Mouse (Mus musculus) neural tube, embryonic 12.5 days (tissue): ENCODE results near the gene Ppp1r14d. TPM values are rescaled to one million over a fixed set of nuclear protein-coding genes. Genes with fewer than 3 reads are reported as not detected.

Source experiments
- polyA plus RNA-seq: library from polyadenylated mRNA; unstranded; fragments of >200 nt; fragmentation: Nextera tagmentation; extraction: Ambion mirVana; gene quantifications from 2 replicates; pipeline ENCODE4 v1.2.1, GENCODE M21; 2016

Gene Ppp1r14d
- polyA plus RNA-seq, 1 experiment from 2014 or later = not detected

Other genes with a start within 250 kb of the Ppp1r14d start
- 28.0 and 28.8 TPM in 2 replicates for gene Ccdc32, start 200.5 kb downstream of the Ppp1r14d start, polyA plus RNA-seq
- 6.6 TPM in 2 replicates for gene Rpusd2, start 195.1 kb downstream of the Ppp1r14d start, polyA plus RNA-seq
- 37.6 and 38.1 TPM in 2 replicates for gene Knl1, start 182.8 kb downstream of the Ppp1r14d start, polyA plus RNA-seq
- gene Rad51, start 117.1 kb downstream of the Ppp1r14d start, polyA plus RNA-seq = 31.9 and 34.0 TPM in 2 replicates
- 43.1 TPM in 2 replicates for gene Rmdn3, start 72.9 kb downstream of the Ppp1r14d start, polyA plus RNA-seq
- 3.5 TPM in 2 replicates for gene Gchfr, start 62.1 kb downstream of the Ppp1r14d start, polyA plus RNA-seq
- gene Gm14137, start 55.4 kb downstream of the Ppp1r14d start, polyA plus RNA-seq = 0.86 and 0.91 TPM in 2 replicates
- 46.5 and 49.3 TPM in 2 replicates for gene Zfyve19, start 21.3 kb downstream of the Ppp1r14d start, polyA plus RNA-seq
- 24.9 and 27.2 TPM in 2 replicates for gene Dnajc17, start 21.1 kb downstream of the Ppp1r14d start, polyA plus RNA-seq
- gene Spint1, start 7.5 kb upstream of the Ppp1r14d start, polyA plus RNA-seq = 1.2 and 1.7 TPM in 2 replicates
- gene Rhov, start 41.4 kb upstream of the Ppp1r14d start, polyA plus RNA-seq = 8.4 and 9.3 TPM in 2 replicates
- gene Vps18, start 58.8 kb upstream of the Ppp1r14d start, polyA plus RNA-seq = 26.6 TPM in 2 replicates
- 5.0 and 6.0 TPM in 2 replicates for gene Dll4, start 95.9 kb upstream of the Ppp1r14d start, polyA plus RNA-seq
- 2.4 and 2.7 TPM in 2 replicates for gene Chac1, start 121.3 kb upstream of the Ppp1r14d start, polyA plus RNA-seq
- 3.5 and 4.7 TPM in 2 replicates for gene Ino80, start 247.8 kb upstream of the Ppp1r14d start, polyA plus RNA-seq